Mouse (Mus musculus) thymus, adult 2 months (tissue): ENCODE measurements around the gene Pp2d1. TPM values are rescaled to one million over a fixed set of nuclear protein-coding genes. Genes with fewer than 3 reads are reported as not detected.
A peak's percentile ranks its signal among the peaks of the same experiment; 100 is the strongest.

Source experiments
- DNase-seq: peaks from one replicate; pipeline ENCODE4 v3.0.0; 2021
- H3K27ac ChIP-seq: fragments of 200-500 bp; 2 replicates; pipeline ENCODE4 v1.5.1; 2012; ENCODE audit warnings: low read length, control low read depth; ENCODE audit not compliant: control insufficient read depth, insufficient read depth
- H3K27me3 ChIP-seq: fragments of 200-500 bp; 2 replicates; pipeline ENCODE4 v1.6.1; 2012; ENCODE audit warnings: mild to moderate bottlenecking, low read length, moderate library complexity, mixed read lengths; ENCODE audit not compliant: control insufficient read depth, insufficient read depth
- H3K36me3 ChIP-seq: fragments of 200-500 bp; 2 replicates; pipeline ENCODE4 v1.6.1; 2012; ENCODE audit warnings: mild to moderate bottlenecking, low read length, moderate library complexity; ENCODE audit not compliant: control insufficient read depth, insufficient read depth
- H3K4me1 ChIP-seq: fragments of 200-500 bp; replicated peaks from 2 replicates; pipeline ENCODE4 v1.6.1; 2012; ENCODE audit warnings: low read length; ENCODE audit not compliant: control insufficient read depth, insufficient read depth
- H3K4me3 ChIP-seq: fragments of 200-500 bp; 2 replicates; pipeline ENCODE4 v1.5.1; 2012; ENCODE audit warnings: mild to moderate bottlenecking, low read length, control low read depth, moderate library complexity; ENCODE audit not compliant: control insufficient read depth, insufficient read depth
- CTCF ChIP-seq: fragments of 200-500 bp; IDR thresholded peaks from 2 replicates; pipeline ENCODE4 v1.5.1; 2012; ENCODE audit warnings: mild to moderate bottlenecking, control low read depth, low read length, moderate library complexity, borderline replicate concordance; ENCODE audit not compliant: control insufficient read depth, poor library complexity, insufficient read depth; ENCODE audit errors: extremely low read depth
- POLR2A ChIP-seq: fragments of 200-500 bp; IDR thresholded peaks from 2 replicates; pipeline ENCODE4 v1.6.1; 2012; ENCODE audit warnings: mild to moderate bottlenecking, low read length, control low read depth, moderate library complexity; ENCODE audit not compliant: control insufficient read depth, poor library complexity, insufficient read depth; ENCODE audit errors: extremely low read depth
- WGBS: fragments of 180-500 bp; shearing (Covaris S2); methylation state at CpG from one replicate; pipeline ENCODE4 v1.1.7; 2018; 5-methylcytosine and 5-hydroxymethylcytosine counted together
- polyA plus RNA-seq: library from polyadenylated mRNA; depleted of rRNA; stranded (reverse); fragments of >200 nt; gene quantifications from 2 replicates; pipeline ENCODE4 v1.2.3, GENCODE M21; 2012

The Pp2d1 gene
- polyA plus RNA-seq, 1 experiment, result not detected

GRCm38 (mm10) chr17:53489007-53489378 lies 50.3 kb downstream of the Pp2d1 start:
- no peak for DNase-seq
- TF ChIP-seq CTCF (no peak), POLR2A (no peak)
- WGBS, result 100% methylated on average over 1 of the region's 1 CpGs
- Histone ChIP-seq H3K27ac (no peak overlapping the region), H3K27me3 (no peaks in the 10 kb centered on the region), H3K36me3 (peaks cover 40% of the 10 kb centered on the region), H3K4me1 (no peaks in the 10 kb centered on the region), H3K4me3 (no peak overlapping the region)

GRCm38 (mm10) chr17:53488291-53489006 lies 50.8 kb downstream of the Pp2d1 start:
- Histone ChIP-seq H3K4me3 (no peak overlapping the region), H3K36me3 (peaks cover 37% of the 10 kb centered on the region), H3K27me3 (no peaks in the 10 kb centered on the region), H3K4me1 (no peaks in the 10 kb centered on the region), H3K27ac (no peak overlapping the region)
- WGBS, result 75% methylated on average over 4 of the region's 4 CpGs
- DNase-seq, result no peak
- no peak for TF ChIP-seq CTCF
- no peak for TF ChIP-seq POLR2A

GRCm38 (mm10) chr17:53480433-53480832 lies 58.8 kb downstream of the Pp2d1 start:
- Histone ChIP-seq H3K4me3 (no peak overlapping the region), H3K36me3 (peaks cover 12% of the 10 kb centered on the region), H3K27ac (no peak overlapping the region), H3K4me1 (peaks cover 3% of the 10 kb centered on the region), H3K27me3 (no peaks in the 10 kb centered on the region)
- TF ChIP-seq POLR2A (no peak), CTCF (no peak)
- DNase-seq, result no peak
- 59% methylated on average over 7 of the region's 7 CpGs for WGBS

GRCm38 (mm10) chr17:53479604-53480041 lies 59.6 kb downstream of the Pp2d1 start:
- WGBS, result under 1% methylated on average over 33 of the region's 33 CpGs
- Histone ChIP-seq H3K27me3 (no peaks in the 10 kb centered on the region), H3K36me3 (peaks cover 6% of the 10 kb centered on the region), H3K4me3 (peak overlapping the region; percentile 62), H3K27ac (peak overlapping the region; percentile 57), H3K4me1 (peaks cover 3% of the 10 kb centered on the region)
- TF ChIP-seq CTCF (no peak; the same call in 1 of the 2 replicates), POLR2A (no peak)
- peak; percentile 60 for DNase-seq

GRCm38 (mm10) chr17:53478858-53479603 lies 60.2 kb downstream of the Pp2d1 start, which contains the start of gene Rab5a:
TSS of gene Rab5a (plus strand) at chr17:53479234.
- WGBS, result under 1% methylated on average over 82 of the region's 82 CpGs
- Histone ChIP-seq H3K4me3 (peak within 1 kb of the TSS; percentile 62), H3K4me1 (peaks cover 3% of the 10 kb centered on the region), H3K27ac (peak within 1 kb of the TSS; percentile 71), H3K36me3 (no peaks in the 10 kb centered on the region), H3K27me3 (no peaks in the 10 kb centered on the region)
- DNase-seq, result peak; percentile 100
- peak; percentile 64 for TF ChIP-seq POLR2A
- TF ChIP-seq CTCF, result no peak

DNA sequence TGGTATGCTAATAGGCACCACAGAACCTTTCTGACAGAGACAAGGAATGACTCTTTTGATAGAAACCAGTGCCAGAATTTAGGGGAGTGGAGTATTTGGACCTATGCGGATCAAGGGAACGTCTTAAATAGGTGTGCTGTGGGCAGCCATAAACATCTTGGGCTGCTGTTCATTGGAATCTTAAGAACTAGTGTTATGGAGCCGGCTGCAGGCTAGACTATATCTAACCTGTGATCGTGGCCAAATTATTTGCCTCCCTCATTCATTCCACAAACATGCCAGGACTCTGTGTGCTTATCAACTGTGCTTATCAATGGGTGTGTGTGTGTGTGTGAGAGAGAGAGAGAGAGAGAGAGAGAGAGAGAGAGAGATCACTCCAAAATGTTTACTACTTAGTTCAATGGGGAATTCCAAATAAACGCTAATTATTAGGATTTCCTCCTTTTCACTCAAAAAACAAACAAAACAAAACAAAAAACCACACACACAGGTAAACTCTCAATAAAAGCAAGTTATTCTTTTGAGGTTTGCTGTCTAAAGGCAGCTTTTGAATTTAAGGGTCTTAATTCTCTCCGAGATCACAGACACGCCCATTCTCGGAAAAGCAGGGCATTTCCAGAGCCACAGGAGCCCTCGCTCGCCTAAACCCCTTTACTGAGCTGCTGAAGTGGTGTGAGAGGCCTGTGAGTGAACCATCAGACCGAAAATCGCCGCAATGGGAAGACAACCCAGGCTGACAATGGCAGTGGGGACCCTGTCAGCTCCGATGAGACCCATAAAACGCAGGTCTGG lies 61.0 kb downstream of the Pp2d1 start:
- Histone ChIP-seq H3K4me1 (peaks cover 3% of the 10 kb centered on the region), H3K27ac (peak overlapping the region; percentile 71), H3K4me3 (peak overlapping the region; percentile 62), H3K27me3 (no peaks in the 10 kb centered on the region), H3K36me3 (no peaks in the 10 kb centered on the region)
- no peak for DNase-seq
- WGBS, result 19% methylated on average over 15 of the region's 15 CpGs
- no peak for TF ChIP-seq CTCF
- no peak for TF ChIP-seq POLR2A
